Mouse (Mus musculus): ENCODE results near the gene Hist1h2bk. TPM values are rescaled to one million over a fixed set of nuclear protein-coding genes. Genes with fewer than 3 reads are reported as not detected.
"Not testable (repeated sequence)": the region's sequence is repeated elsewhere in the genome, so short reads cannot be mapped to it uniquely, and the experiment has no call there.

The Hist1h2bk gene
- polyA plus RNA-seq, 1 experiment from 2014 or later: 6.6 TPM

GRCm38 (mm10) chr13:22049737-22050440 lies 14.2 kb downstream of the Hist1h2bk start:
- H3K27ac ChIP-seq: peak overlapping the region; percentile 87
- H3K4me3 ChIP-seq: peak overlapping the region; percentile 59
- no peaks in the 10 kb centered on the region for H3K27me3 ChIP-seq (ENCODE audit: insufficient read depth, poor library complexity, severe bottlenecking)
- H3K4me1 ChIP-seq (replicated peaks): peaks cover 10% of the 10 kb centered on the region; the same call in 1 of the 2 replicates
- H3K9me3 ChIP-seq: no peaks in the 10 kb centered on the region
- DNase-seq (ENCODE audit: low spot score): peak; percentile 82
- 1% methylated on average over 14 of the region's 14 CpGs for WGBS
- H3K36me3 ChIP-seq: no peaks in the 10 kb centered on the region

- Histone ChIP-seq H3K4me3 (peak overlapping the region; percentile 59), H3K27ac (peak overlapping the region; percentile 87), H3K4me1 (replicated peaks) (peaks cover 8% of the 10 kb centered on the region; the same call in 1 of the 2 replicates), H3K36me3 (no peaks in the 10 kb centered on the region), H3K9me3 (no peaks in the 10 kb centered on the region), H3K27me3 (ENCODE audit: insufficient read depth, poor library complexity, severe bottlenecking) (no peaks in the 10 kb centered on the region)
- DNase-seq (ENCODE audit: low spot score): peak; percentile 95
- under 1% methylated on average over 52 of the region's 52 CpGs for WGBS
Observed at GRCm38 (mm10) chr13:22050591-22051522, 15.2 kb downstream of the Hist1h2bk start.

GRCm38 (mm10) chr13:22051523-22051859 lies 15.8 kb downstream of the Hist1h2bk start:
- H3K4me3 ChIP-seq: peak overlapping the region; percentile 59
- peaks cover 8% of the 10 kb centered on the region; the same call in 1 of the 2 replicates for H3K4me1 ChIP-seq (replicated peaks)
- no peaks in the 10 kb centered on the region for H3K36me3 ChIP-seq
- WGBS: 13% methylated on average over 5 of the region's 5 CpGs
- DNase-seq (ENCODE audit: low spot score): no peak
- H3K9me3 ChIP-seq: no peaks in the 10 kb centered on the region
- no peaks in the 10 kb centered on the region for H3K27me3 ChIP-seq (ENCODE audit: insufficient read depth, poor library complexity, severe bottlenecking)
- H3K27ac ChIP-seq: peak overlapping the region; percentile 87

- DNase-seq (ENCODE audit: low spot score): no peak
- Histone ChIP-seq H3K27me3 (ENCODE audit: insufficient read depth, poor library complexity, severe bottlenecking) (no peaks in the 10 kb centered on the region), H3K36me3 (no peaks in the 10 kb centered on the region), H3K4me3 (no peak overlapping the region), H3K9me3 (no peaks in the 10 kb centered on the region), H3K27ac (no peak overlapping the region), H3K4me1 (replicated peaks) (peaks cover 8% of the 10 kb centered on the region; the same call in 1 of the 2 replicates)
- 98% methylated on average over 1 of the region's 1 CpGs for WGBS
Observed at GRCm38 (mm10) chr13:22053754-22054153, 18.1 kb downstream of the Hist1h2bk start.

GRCm38 (mm10) chr13:22061422-22061821 lies 25.8 kb downstream of the Hist1h2bk start:
- H3K27me3 ChIP-seq (ENCODE audit: insufficient read depth, poor library complexity, severe bottlenecking): no peaks in the 10 kb centered on the region
- H3K4me1 ChIP-seq (replicated peaks): no peaks in the 10 kb centered on the region
- H3K36me3 ChIP-seq: no peaks in the 10 kb centered on the region
- H3K27ac ChIP-seq: no peak overlapping the region
- DNase-seq (ENCODE audit: low spot score): no peak
- peaks cover 1% of the 10 kb centered on the region; the same call in 1 of the 2 replicates for H3K9me3 ChIP-seq
- WGBS: 70% methylated on average over 1 of the region's 1 CpGs
- H3K4me3 ChIP-seq: no peak overlapping the region

GRCm38 (mm10) chr13:22063468-22063867 lies 27.8 kb downstream of the Hist1h2bk start:
- H3K4me1 ChIP-seq (replicated peaks): no peaks in the 10 kb centered on the region
- 82% methylated on average over 1 of the region's 1 CpGs for WGBS
- H3K9me3 ChIP-seq: peaks cover 4% of the 10 kb centered on the region; the same call in 1 of the 2 replicates
- H3K36me3 ChIP-seq: no peaks in the 10 kb centered on the region
- DNase-seq (ENCODE audit: low spot score): no peak
- no peak overlapping the region for H3K27ac ChIP-seq
- no peak overlapping the region for H3K4me3 ChIP-seq
- H3K27me3 ChIP-seq (ENCODE audit: insufficient read depth, poor library complexity, severe bottlenecking): no peaks in the 10 kb centered on the region

DNA sequence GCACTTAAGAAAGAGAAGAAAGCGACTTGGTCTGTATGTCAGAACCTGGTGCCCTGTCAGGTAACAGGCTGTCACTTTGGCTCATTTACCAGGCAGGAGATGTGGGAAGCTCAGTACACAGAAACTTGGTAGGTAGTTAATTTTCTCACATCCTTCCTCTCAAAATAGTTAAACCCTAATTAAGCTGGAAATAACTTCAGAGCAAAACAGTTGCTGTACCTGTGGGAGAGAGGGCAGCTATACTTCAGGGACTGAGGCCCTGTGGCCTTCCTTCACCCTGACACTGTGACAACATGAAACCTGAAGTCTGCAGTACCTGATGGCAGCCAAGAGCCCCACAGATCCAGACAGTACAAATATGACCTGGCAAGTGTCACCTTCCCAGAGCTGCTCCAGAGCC lies 48.5 kb downstream of the Hist1h2bk start, which contains the start of gene Vmn1r188:
Gene Vmn1r188 (plus strand): TSS at position 301 of the 400 bp plus-strand sequence.
- not testable (repeated sequence) for DNase-seq (ENCODE audit: low spot score); H3K27ac ChIP-seq; H3K4me3 ChIP-seq; H3K27me3 ChIP-seq (ENCODE audit: insufficient read depth, poor library complexity, severe bottlenecking); H3K9me3 ChIP-seq; H3K36me3 ChIP-seq; H3K4me1 ChIP-seq (replicated peaks)
- 91% methylated on average over 1 of the region's 1 CpGs for WGBS

Other genes starting within 250 kb of the Hist1h2bk start
- gene Hist1h2an, start 248.7 kb upstream of the Hist1h2bk start, polyA plus RNA-seq (2016; fragmentation: Nextera tagmentation; extraction: Ambion mirVana): 9.9 and 11.4 TPM in 2 replicates
- 2.4 and 3.3 TPM in 2 replicates for gene Hist1h2bp, start 248.4 kb upstream of the Hist1h2bk start, polyA plus RNA-seq (2016; fragmentation: Nextera tagmentation; extraction: Ambion mirVana)
- gene Hist1h2bq, start 225.7 kb upstream of the Hist1h2bk start, polyA plus RNA-seq (2016; fragmentation: Nextera tagmentation; extraction: Ambion mirVana): 18.9 and 20.9 TPM in 2 replicates
- gene Hist1h2ao, start 225.4 kb upstream of the Hist1h2bk start, polyA plus RNA-seq (2016; fragmentation: Nextera tagmentation; extraction: Ambion mirVana): 2.3 TPM in 1 of 2 replicates, not detected in the other
- not detected in 2 replicates for gene Hist1h4m, start 224.1 kb upstream of the Hist1h2bk start, polyA plus RNA-seq (2016; fragmentation: Nextera tagmentation; extraction: Ambion mirVana)
- 9.7 and 10.0 TPM in 2 replicates for gene Hist1h4n, start 203.7 kb upstream of the Hist1h2bk start, polyA plus RNA-seq (2016; fragmentation: Nextera tagmentation; extraction: Ambion mirVana)
- 6,234 and 6,449 TPM in 2 replicates for gene Hist1h2ap, start 202.4 kb upstream of the Hist1h2bk start, polyA plus RNA-seq (2016; fragmentation: Nextera tagmentation; extraction: Ambion mirVana)
- 19.3 and 21.2 TPM in 2 replicates for gene Hist1h2br, start 202.1 kb upstream of the Hist1h2bk start, polyA plus RNA-seq (2016; fragmentation: Nextera tagmentation; extraction: Ambion mirVana)
- 20.6 and 24.7 TPM in 2 replicates for gene Zfp184, start 90.8 kb upstream of the Hist1h2bk start, polyA plus RNA-seq (2016; fragmentation: Nextera tagmentation; extraction: Ambion mirVana)
- gene Pom121l2, start 54.7 kb upstream of the Hist1h2bk start, polyA plus RNA-seq (2016; fragmentation: Nextera tagmentation; extraction: Ambion mirVana): 0.07 TPM in 1 of 2 replicates, not detected in the other
- 0.18 TPM in 1 of 2 replicates, not detected in the other for gene Prss16, start 26.1 kb upstream of the Hist1h2bk start, polyA plus RNA-seq (2016; fragmentation: Nextera tagmentation; extraction: Ambion mirVana)
- 5.5 and 11.0 TPM in 2 replicates for gene Hist1h2ah, start 302 bp upstream of the Hist1h2bk start, polyA plus RNA-seq (2016; fragmentation: Nextera tagmentation; extraction: Ambion mirVana)
- gene Hist1h4i, start 5.5 kb downstream of the Hist1h2bk start, polyA plus RNA-seq (2016; fragmentation: Nextera tagmentation; extraction: Ambion mirVana): 33.6 and 41.8 TPM in 2 replicates
- gene Hist1h2ag, start 7.1 kb downstream of the Hist1h2bk start, polyA plus RNA-seq (2016; fragmentation: Nextera tagmentation; extraction: Ambion mirVana): 63.1 and 65.4 TPM in 2 replicates
- 12.6 and 15.5 TPM in 2 replicates for gene Hist1h2bj, start 7.3 kb downstream of the Hist1h2bk start, polyA plus RNA-seq (2016; fragmentation: Nextera tagmentation; extraction: Ambion mirVana)
- gene Vmn1r188, start 48.6 kb downstream of the Hist1h2bk start, polyA plus RNA-seq (2016; fragmentation: Nextera tagmentation; extraction: Ambion mirVana): not detected in 2 replicates
- gene Vmn1r189, start 70.0 kb downstream of the Hist1h2bk start, polyA plus RNA-seq (2016; fragmentation: Nextera tagmentation; extraction: Ambion mirVana): not detected in 2 replicates
- not detected in 2 replicates for gene Vmn1r191, start 148.1 kb downstream of the Hist1h2bk start, polyA plus RNA-seq (2016; fragmentation: Nextera tagmentation; extraction: Ambion mirVana)
- gene Vmn1r192, start 155.3 kb downstream of the Hist1h2bk start, polyA plus RNA-seq (2016; fragmentation: Nextera tagmentation; extraction: Ambion mirVana): not detected in 2 replicates
- not detected in 2 replicates for gene Vmn1r193, start 187.3 kb downstream of the Hist1h2bk start, polyA plus RNA-seq (2016; fragmentation: Nextera tagmentation; extraction: Ambion mirVana)
- gene Vmn1r194, start 208.3 kb downstream of the Hist1h2bk start, polyA plus RNA-seq (2016; fragmentation: Nextera tagmentation; extraction: Ambion mirVana): not detected in 2 replicates
- gene Vmn1r195, start 234.7 kb downstream of the Hist1h2bk start, polyA plus RNA-seq (2016; fragmentation: Nextera tagmentation; extraction: Ambion mirVana): not detected in 2 replicates

Data from hindbrain, embryonic 10.5 days (tissue).